Mouse (Mus musculus): ENCODE results near the gene Alg14.

The Alg14 gene

DNA sequence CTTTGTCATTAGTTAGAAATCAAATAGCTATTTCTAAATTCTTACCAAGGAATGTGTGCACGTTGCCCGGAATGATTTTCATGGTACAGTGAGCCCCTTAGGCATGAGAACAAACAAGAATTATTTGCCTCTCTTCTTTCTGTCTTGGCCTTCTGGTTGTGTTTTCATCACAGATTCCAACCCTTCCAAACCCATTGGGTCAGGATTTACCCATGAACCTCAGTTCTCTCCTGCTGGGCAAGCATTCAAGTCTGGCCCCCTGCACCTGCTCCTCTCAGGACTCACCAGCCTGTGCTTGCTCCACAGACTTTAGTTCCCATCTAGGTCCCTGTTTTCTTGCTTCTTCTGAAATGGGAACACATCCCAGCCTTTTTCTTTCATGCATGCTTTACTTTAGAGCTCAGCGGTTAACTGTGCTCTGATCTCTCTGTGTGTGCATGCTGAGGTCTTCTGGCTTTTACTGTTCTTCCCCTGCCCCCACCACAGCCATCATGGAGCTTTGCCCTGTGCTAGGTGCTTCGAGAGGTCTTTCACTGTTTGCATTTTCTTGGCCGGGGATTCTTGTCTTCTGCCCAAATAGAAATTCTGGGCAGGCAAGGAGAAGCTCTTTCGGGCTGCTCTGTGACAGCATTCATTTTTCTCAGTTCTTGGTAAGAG is 44.8 kb downstream of the Alg14 start:
- DNase-seq (ENCODE audit: low spot score) = no peak

DNA sequence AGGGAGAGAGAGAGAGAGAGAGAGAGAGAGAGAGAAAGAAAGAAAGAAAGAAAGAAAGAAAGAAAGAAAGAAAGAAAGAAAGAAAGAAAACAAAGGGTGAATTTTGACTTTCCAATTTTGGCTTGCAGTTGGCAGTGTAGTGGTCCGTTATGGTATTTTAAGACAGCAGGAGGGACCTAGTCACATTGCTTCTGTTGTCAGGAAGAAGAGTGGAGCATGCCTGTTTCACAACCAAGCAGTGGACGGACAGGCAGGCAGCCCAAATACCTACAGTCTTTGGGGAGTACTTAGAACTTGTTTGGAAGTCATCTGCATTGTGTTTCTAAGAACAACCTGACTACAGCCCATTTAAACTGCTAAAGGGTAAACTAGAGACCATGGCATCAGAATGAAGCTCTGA is 47.1 kb downstream of the Alg14 start:
- no peak for DNase-seq (ENCODE audit: low spot score)

DNA sequence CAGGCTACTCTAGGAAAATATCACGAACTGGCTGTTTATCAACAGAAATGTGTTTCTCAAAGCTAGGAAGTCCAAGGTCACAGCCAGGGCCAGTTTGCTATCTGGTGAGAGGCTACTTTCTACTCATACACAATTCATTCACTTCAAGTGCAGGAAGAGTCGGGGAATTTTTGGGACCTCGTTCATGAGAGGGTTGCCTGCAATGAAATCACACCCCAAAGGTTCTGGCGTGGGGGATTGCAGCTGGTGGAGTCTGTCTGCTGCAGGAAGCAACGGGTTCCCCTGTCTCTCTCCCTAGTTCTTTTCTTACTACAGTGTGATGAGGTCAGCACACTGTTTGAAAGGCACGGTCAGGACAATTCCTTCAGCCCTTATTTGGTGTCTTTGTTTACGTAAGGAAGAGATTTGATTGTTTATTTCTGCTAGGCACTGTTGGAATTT is 48.8 kb downstream of the Alg14 start:
- no peak for DNase-seq (ENCODE audit: low spot score)

DNA sequence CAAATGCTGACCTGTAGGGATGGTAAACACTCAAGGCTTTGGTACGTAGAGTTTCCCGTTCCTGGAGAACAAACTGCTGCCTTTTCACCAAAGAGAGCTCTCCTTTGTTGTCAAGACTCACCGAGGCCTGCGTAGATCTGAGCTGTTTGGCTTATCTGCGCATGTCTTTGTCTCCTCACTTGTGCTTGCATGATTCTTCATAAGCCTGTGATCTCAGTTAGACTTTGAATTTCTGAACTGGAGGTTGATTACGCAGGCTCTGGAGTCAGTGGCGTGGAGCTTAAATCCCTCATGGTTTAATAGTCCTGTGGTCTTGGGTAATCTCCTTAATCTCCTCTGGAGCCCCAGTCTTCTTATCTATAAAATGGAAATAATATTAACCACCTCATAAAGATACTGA is 51.7 kb downstream of the Alg14 start:
- DNase-seq (ENCODE audit: low spot score) = no peak

DNA sequence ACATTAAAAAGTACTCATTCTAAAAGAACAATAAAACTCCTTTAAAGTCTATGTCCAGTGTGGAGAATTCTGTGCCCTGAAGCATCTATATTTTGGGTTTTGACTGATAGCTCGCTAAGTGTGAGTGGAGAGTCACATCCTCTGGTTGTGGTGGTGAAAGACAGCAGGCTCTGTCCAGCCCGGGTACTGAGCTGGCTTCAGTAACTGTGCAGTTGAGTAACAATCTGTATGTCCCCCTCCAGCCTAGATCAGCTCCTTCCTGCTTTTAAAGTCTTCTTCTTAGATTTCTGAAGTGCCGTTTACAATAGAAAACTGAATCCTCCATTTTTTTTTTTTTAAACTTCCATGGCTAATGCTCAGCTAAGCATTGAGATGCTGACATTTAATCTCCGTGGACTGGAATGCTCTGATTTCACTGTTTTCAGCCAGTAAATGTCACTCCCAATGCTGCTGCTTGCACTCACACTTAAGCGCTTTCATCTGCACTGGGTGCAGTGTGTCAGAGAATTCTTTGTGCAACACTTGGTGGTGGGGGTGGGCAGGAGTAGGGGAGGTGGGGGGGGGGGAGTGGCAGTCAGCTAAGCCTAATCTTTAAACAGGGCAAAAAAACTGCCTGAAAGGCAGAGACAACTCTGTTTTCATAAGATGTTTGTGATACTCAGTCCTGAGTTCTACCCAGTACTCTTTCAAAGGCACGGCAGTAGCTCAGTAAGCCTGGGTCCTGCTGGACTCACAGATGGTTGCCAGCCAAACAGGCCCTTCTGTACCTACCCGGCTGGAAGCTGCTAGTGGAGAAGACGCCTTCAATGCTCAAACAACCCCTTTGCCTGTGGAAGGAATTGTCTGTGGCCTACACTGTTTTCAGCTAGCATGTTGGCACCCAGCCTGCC is 52.7 kb downstream of the Alg14 start:
- DNase-seq (ENCODE audit: low spot score) = no peak

DNA sequence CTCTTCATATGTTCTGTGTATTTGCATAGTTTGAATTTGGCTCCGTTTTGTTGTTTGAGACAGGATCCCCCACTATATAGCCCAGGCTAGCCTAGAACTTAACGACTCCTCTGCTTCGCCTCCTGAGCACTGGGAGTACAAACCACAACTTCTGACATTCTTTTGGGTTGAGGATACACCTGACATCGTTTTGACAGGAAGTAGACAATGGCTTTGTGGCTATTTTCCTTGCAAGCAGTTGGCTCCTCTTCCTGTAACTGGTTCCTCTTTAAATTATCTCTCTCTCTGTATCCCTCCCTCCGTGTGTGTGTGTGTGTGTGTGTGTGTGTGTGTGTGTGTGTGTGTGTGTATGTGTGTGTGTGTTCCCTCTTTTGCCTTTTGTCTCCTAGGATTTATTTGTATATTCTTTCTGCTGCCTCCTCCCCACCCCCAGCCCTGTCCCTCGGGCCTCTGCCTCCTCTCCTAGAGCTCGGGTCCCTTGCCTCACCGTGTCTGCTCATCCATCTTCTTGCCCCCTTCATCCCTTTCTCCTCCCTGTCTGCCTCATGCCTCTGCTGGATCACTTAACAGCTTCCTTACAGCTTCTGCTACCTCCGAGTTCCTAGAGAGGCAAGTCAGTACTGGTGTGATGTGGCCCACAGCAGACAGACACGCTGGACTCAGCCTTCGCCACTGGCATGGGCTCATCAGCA is 53.5 kb downstream of the Alg14 start:
- no peak for DNase-seq (ENCODE audit: low spot score)

DNA sequence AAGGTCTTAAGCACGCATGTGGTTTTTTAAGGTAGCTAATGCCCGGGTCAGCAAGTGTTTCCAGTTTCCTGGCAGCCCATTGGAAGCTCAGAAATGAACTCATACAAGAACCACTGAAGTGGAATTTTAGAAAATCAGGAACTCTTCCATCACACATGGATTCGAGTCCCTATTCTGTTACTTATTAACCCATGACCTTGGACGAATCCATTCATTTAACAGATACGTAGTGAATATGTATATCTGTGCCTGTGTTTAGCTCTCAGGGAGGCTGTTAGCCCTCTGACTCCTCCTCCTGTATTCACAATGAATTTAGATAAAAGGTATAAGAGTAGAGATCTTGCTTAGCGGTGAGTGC is 54.0 kb downstream of the Alg14 start:
- no peak for DNase-seq (ENCODE audit: low spot score)

DNA sequence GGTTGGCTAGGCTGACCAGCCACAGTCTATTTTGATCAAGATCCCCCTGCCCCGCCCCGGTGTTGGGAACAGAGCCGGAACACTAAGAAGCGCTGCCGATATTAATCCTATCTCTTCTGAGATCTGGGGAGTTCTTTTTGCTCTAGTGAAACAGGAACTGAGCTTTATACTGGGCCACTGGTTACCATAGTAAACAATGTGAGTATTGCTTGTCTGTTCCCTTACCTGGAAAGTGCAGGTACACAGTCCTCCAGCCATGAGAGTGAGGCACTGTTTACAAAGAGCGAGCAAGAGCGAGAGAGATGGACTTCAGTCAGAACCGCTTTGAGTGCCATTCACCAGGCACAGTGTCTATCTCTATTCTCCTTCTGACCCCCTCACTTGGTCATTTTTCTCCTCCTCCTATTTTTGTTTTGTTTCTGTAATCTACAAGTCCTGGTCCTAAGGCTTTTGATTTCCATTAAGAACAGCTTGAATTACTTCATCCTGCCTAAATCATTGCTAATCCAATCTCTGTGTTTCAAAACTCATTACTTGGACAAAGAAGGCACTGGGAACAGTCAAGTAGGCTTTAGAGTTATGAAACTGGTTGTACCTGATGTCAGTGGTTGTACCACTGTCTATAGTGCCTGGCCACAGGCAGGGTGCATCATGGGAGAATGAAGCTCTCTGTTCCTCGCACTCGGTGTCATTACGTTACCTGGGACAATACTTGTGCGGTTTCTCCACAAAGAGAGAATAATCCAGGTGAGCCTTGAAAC is 55.1 kb downstream of the Alg14 start:
- DNase-seq (ENCODE audit: low spot score) = no peak

DNA sequence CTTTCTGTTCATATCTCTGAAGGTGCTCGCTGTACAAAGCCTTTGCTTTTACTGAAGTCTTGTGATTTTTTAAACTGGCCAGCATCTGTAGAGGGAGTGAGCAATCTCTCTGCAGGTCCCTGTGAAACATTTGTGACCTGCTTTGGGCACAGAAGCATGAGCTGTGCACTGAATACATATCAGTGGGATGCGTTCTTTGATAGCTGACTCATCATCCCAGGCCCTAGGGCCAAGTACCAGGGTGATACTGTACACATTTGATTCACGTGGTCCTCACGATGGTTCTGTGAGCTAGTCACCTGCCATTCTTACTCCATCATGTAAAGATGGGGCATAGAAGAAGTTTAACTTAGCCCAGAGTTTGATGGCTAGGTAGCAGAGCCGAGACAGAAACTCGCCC is 57.2 kb downstream of the Alg14 start:
- no peak for DNase-seq (ENCODE audit: low spot score)

DNA sequence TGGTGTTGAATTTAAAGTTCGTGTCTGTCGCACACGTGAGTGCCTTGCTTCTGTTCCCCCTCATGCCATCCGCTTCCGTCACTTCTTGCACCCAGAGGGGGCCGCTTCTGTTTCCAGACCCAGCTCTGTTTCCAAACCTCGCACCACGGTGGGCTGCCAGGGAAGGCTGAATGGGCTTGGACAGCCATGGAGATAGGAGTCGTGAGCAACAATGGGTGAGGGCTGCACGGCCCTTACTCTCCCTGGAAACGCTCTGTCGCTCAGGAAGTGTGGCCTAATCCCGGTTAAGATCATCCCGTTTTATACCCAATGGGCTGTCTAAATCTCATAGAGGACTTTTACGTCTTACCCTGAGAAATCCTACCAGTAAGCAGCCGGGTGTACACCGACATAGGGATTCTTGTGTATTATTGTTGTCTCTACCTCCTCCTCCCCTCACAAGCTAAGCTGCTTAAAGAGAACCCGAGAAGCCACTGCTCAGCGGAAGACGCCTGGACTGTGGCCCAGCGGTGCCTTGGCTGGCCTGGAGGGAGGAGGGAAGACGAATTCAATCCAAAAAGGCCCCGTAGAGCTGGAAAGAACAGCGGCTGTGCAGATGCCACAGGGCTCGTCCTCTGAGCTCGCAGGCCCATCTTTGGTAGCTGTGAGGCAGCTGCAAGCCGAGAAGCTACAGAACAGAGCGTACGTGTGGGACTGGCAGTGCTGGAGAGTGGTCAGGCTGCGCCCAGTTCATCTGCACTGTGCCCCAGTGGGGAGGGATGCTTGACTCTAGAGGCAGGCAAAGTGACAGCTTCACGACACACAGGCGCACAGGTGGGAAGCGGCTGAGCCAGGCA is 58.0 kb downstream of the Alg14 start:
- DNase-seq (ENCODE audit: low spot score) = no peak

DNA sequence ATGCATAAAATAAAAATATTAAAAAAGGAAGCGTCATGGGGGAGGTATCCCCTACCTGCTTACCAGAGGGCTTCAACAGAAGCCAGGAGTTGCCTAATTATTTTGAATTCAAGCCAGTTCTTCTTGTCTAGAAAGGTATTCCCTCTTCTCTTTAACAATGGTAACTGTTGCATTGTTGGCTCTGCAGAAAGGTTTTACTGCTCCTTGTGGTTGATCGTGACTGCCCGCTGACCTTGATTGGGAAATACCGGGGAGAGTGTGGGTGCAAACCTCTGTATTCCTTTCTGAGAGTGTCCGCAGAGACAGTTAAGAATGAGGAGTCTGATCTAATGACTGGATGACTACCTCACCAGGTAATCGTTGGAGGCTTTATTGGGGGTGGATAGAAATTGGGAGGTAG is 59.7 kb downstream of the Alg14 start:
- no peak for DNase-seq (ENCODE audit: low spot score)

DNA sequence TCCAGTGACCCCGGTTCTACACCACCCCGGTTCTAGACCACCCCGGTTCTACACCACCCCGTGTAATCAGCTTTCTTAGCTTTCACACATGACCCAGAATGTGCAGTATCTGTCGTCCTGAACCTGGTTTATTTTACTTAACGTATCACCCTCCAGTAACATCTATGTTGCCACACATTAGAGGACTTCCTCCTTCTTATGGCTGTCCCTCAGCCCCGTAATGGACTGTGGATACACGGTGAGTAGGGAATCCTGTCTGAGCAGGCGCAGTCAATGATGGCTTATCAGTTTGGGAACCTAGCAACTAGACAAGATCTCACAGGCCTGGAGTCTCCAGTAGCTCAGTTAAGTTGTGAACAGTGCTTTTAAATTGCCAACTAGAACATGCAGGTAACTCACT is 62.7 kb downstream of the Alg14 start:
- no peak for DNase-seq (ENCODE audit: low spot score)

DNA sequence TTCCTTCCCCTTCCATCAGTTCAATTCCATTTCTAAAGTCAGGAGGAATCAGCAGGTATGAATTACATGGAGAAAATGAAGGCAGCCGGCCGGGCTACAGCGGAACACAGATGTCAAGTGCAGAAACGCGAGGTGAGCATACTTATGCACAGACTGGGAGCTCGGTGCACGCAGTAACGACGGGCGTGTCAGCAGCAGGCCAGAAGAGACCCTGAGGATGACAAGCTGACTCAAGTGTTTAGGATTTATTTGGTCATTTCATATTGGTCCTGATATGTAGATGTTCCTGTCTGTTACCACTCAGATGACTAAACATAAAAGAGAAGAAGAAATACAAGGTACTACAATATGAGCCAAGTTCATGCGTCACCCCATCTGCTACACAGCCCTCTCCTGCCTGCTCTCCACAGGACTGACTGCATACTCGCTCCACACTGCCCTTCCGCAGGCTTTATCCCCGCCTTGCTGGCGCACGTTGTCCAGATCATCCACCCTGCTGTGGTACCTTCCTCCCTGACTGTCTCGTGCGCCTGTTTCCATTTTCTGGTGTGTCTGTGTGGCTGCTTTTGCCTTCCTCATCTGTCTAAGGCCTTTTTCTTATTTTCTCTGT is 63.4 kb downstream of the Alg14 start:
- DNase-seq (ENCODE audit: low spot score) = no peak

DNA sequence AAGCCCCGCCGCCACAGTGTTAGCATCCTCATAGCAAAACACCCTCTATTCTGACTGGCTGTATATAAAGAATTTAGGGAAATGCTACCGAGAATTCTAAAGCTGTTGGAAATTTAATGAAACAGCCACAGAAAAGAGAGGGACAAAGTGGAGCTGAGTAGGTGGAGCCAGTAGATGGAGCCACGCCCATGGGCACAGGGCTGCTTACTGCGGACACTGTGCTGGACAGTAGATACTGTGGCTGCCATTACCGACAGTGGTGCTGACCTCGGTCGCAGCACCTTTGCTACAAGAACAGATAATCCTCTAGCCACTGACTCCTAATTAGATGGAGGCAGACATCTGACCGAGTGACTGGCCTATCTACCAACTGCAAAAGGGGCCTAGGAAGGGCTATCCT is 64.0 kb downstream of the Alg14 start:
- no peak for DNase-seq (ENCODE audit: low spot score)

DNA sequence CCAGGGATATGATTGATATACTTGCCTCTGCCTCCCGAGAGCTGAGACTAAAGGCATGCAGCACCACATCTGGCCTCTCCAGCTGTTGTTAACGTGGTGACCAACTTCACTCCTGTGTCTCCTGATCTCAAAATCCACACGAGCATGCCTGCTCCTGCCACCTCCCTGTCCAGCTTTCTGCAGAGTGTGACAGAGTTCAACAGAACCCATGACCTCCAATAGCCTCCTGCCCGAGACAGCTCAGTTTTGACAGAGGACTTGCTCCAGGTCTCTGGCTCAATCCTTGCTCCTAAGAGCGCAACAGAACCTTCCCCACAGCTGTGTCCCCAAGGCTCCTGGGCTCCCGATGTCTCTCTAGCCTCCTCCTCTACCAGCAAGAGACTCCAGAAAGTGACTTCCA is 64.5 kb downstream of the Alg14 start:
- DNase-seq (ENCODE audit: low spot score) = no peak

DNA sequence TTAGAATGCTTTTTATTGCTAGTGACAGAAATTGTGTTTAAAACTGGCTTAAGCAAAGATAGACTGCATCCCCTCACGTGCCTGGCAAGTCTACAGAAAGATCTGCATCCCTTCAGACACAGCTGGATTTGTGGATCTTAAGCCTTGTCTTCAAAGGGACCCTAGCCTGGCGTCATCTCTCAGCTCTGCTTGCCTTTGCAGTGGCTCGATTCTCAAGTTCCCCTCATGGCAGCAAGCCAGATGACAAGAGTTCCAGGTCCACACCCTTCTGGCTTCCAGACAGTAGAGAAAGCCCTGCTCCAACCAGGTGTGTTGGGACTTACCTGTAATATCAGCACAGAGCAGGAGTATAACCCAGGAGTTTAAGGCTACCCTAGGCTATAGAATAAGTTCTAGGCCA is 65.5 kb downstream of the Alg14 start:
- DNase-seq (ENCODE audit: low spot score) = no peak

DNA sequence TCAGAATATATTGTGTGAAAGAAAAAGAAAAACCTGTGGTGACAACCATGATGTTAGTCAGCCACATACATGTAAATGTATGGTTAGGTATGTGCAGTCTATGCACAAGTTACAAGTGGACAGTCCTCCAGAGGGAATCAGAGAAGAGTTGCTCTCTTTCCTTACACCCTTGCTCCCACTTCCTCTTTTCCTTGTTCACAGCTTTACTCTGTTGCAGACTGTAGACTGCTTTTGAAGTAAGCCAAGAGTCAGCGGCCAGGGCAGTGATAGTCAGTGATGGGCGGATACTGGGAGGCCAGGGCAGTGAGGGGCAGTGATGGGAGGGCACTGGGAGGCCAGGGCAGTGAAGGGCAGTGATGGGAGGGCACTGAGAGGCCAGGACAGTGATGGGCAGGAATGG is 66.7 kb downstream of the Alg14 start:
- no peak for DNase-seq (ENCODE audit: low spot score)

DNA sequence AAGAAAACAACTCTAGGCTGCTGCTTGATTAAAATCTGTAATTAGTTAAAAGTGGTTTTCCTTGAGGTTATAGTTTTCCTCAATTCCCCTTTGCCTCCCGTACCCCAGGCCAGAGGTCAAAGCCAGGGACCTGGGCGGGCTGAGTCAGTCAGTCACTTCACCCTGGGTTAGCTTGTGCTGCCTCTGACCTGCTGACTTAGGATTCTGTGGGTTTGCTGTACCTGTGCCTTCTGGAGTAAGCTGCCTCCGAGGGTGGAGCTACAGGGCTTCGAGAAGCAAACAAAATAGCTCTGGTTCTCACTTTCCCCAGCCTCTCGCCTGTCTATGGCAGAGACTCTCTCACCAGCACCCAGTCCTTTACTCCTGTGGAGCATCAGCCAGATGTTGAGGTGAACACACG is 67.3 kb downstream of the Alg14 start:
- no peak for DNase-seq (ENCODE audit: low spot score)

DNA sequence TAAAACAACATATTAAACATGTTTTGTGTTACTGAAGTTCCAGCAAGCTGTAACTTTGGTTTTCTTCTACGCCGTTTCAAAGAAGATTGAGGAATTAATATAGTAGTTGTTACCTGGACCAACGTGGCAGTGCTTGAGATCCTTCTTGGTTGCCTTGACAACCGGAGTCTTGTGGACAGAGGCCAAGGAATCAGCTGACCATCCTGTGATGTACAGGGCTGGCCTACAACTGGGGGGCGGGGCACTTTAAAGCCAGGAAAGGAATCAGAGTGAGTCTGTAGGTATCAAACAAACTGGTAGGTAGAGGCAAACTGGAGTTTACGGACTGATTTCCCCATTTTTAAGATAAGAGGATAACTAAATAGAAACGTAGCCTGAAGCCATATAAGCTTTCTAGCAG is 67.7 kb downstream of the Alg14 start:
- DNase-seq (ENCODE audit: low spot score) = no peak

DNA sequence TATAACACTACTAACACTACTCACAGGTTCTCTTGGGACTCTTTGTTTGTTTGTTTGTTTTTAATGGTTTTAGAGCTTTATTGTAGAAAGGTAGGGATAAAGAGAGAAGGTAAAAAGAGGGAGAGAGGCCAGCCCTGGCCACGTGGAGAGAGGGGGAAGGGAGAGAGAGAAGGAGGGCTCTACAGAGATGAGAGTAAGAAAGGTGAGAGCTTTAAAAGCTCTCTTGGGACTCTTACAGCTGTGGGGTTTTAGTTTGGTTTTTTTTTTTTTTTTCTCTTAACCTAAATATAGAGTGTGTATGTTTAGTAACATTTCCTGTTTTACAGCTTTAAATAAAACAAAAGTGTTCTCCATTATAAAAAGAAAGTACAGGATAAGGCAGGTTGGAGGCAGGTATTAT is 70.4 kb downstream of the Alg14 start:
- no peak for DNase-seq (ENCODE audit: low spot score)

DNA sequence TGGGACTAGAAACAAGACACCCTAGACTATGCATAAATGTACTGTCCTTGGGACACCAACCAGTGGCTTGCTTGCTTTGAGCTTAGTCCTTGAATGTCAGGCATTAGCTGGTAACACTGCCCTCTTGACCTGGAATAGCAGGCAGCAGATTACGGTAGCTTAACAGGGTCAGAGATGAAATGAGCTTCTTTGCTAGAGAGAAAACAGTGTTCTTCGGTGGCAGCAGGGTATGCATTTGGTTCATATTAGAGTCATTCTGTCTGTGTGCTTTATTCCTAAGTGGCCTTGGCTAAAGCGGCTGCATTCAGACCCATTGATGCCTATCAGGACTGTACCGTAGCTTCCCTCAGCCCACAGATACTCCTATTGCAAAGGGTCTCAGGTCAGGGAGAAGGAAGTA is 72.8 kb downstream of the Alg14 start:
- DNase-seq (ENCODE audit: low spot score) = no peak

Data from ovary, postnatal 14 days (tissue).